Mouse (Mus musculus): Measurements from ENCODE around the gene Gm6370.
"Not testable (repeated sequence)": the region's sequence is repeated elsewhere in the genome, so short reads cannot be mapped to it uniquely, and the experiment has no call there.

Gm6370 gene

GRCm38 (mm10) chr5:146491063-146491462 lies at the start of gene Gm6370:
Gm6370 (plus strand) TSS chr5:146491363.
- CTCF ChIA-PET = not testable (repeated sequence)

DNA sequence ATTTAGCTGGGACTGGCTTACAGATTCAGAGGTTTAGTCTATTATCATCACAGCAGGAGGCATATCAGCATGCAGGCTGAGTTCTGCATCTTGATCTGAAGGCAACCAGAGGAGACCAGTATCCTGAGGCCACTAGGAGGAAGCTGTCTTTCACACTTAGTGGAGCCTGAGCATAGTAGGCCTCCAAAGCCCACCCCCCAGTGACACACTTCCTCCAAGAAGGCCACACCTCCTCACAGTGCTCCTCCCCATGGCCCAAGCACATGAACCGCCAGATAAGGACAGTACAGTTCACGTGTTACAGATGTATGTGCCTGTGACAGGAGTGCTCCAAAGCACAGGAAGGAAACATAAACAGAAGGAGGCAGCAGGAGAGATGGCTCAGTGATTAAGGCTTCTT lies 48.4 kb upstream of the Gm6370 start:
- CTCF ChIA-PET = no interaction called here

GRCm38 (mm10) chr5:146446633-146447032 lies 44.5 kb upstream of the Gm6370 start:
- CTCF ChIA-PET = no interaction called here

DNA sequence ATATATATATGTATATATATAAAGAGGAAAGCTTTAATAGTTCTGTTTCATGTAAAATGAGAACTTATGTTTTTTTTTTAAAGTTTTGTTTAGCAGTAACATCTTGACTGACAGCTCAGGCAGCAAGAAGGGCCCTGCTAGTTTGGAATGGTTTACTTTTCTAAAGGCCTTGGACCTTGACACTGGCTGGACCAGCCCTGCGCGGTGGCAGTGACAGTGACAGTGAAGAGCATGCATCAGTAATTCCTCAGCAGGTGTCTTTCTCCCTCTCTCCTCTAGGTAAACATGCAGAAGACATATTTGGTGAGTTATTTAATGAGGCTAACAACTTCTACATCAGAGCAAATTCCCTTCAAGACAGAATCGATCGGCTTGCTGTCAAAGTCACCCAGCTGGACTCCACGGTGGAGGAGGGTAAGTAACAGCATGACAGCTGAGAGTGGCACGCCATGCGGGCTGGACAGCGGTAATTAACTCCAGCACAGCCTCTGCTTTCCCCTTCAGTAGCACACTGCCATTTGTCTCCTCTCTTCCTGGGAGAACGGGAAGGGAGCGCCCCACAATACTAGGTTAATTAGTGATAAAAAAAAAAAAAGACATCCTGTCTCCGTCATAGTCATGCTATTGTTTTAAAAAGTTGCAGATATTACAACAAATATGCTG lies 39.4 kb upstream of the Gm6370 start:
- CTCF ChIA-PET = no interaction called here

- CTCF ChIA-PET = no interaction called here
These were observed 37.6 kb upstream of the Gm6370 start for GRCm38 (mm10) chr5:146453556-146453955.

- CTCF ChIA-PET = no interaction called here
These were observed 29.6 kb upstream of the Gm6370 start for GRCm38 (mm10) chr5:146461612-146462011.

DNA sequence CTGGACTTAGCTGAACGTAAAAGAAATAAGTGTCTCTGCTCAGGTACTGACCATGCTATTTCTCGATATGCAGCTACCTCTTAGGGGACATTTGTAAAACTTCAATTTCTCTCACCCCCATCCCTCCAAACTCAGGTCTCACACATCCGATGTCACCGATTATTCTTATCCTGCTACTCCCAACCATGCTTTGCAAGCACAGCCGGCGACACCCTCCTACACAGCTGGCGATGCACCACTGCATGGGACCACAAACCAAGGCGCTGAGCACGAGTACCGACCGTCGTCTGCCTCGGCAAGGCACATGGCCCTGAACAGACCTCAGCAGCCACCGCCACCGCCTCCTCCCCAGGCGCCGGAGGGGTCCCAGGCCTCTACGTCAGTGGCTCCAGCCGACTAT lies 24.5 kb upstream of the Gm6370 start:
- CTCF ChIA-PET = no interaction called here

GRCm38 (mm10) chr5:146468311-146468710 lies 22.9 kb upstream of the Gm6370 start:
- CTCF ChIA-PET = no interaction called here

DNA sequence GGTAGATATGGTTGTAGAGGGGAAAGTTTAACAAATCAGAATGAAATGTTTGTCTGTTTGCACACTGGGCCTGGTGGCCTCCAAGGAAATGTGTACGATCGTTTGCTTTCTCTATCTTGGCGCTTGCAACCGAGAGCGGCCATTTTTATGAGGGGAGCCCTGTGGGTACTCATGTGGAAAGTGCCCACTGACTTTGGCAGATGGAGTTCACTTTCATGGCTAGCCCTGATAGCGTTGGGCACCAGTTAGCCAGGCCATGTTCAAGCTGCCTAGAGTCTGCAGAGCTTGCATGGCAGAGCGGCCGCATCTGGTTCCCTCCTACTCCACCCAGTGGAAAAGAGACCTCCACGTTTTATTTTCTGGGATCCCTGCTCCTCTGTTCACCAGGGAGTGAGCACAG lies 20.3 kb upstream of the Gm6370 start:
- CTCF ChIA-PET = no interaction called here

- CTCF ChIA-PET = no interaction called here
These were observed 19.9 kb upstream of the Gm6370 start for GRCm38 (mm10) chr5:146471311-146471710.

GRCm38 (mm10) chr5:146471821-146472220 lies 19.3 kb upstream of the Gm6370 start:
- CTCF ChIA-PET = interaction anchor here (0.7 kb wide), 1 partner anchor 1163 kb away, joined by 6 read pairs; no protein-coding TSS in a partner anchor

DNA sequence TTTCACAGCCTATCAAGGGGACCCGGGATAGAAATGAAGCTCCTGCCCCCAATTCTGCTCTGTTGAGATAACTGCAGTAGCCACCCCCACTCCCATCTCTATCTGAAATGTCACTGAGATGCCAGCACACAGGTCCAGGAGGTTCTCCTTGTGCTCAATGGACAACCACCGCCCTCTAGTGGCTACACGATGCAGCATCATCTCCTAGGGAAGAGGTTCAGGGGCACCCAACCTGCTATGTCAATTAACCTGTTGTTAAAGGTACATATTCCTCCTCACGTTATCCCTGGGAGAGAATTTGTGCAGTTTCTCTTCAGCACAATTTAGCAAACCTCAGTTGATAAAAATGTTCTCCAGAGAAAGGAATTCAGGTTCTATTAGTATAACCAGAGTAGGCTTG lies 11.6 kb upstream of the Gm6370 start:
- CTCF ChIA-PET = not testable (repeated sequence)

GRCm38 (mm10) chr5:146481665-146482064 lies 9.5 kb upstream of the Gm6370 start, which contains the start of gene Gm6408:
Gm6408 (plus strand) TSS chr5:146481965.
- CTCF ChIA-PET = not testable (repeated sequence)

DNA sequence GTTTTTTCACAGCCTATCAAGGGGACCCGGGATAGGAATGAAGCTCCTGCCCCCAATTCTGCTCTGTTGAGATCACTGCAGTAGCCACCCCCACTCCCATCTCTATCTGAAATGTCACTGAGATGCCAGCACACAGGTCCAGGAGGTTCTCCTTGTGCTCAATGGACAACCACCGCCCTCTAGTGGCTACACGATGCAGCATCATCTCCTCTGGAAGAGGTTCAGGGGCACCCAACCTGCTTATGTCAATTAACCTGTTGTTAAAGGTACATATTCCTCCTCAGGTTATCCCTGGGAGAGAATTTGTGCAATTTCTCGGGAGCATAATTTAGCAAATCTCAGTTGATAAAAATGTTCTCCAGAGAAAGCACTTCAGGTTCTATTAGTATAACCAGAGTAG lies 2.2 kb upstream of the Gm6370 start:
- CTCF ChIA-PET = not testable (repeated sequence)

DNA sequence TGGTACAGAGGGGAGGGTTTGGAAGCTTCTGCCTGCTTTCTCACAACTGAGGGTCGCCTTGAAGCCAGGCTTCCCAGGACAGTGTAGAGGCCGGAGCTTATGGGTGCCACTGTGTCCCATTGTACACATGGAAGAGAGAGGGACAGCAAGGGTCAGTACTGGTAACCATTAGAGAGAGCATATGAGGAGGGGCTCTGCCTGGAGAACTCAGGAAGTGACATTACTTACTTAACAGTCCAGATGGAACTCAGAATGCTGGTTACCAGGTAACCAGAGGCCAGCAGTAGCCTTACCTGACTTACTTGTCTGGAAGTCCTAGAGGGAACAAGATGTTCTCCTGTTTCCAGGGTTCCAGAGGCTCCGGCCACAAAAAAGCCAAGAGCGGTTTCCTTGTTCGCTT lies 10.9 kb downstream of the Gm6370 start, which contains the start of gene 4930449I24Rik:
4930449I24Rik (plus strand) TSS at position 301 of the 400 bp plus-strand sequence.
- CTCF ChIA-PET = not testable (repeated sequence)

DNA sequence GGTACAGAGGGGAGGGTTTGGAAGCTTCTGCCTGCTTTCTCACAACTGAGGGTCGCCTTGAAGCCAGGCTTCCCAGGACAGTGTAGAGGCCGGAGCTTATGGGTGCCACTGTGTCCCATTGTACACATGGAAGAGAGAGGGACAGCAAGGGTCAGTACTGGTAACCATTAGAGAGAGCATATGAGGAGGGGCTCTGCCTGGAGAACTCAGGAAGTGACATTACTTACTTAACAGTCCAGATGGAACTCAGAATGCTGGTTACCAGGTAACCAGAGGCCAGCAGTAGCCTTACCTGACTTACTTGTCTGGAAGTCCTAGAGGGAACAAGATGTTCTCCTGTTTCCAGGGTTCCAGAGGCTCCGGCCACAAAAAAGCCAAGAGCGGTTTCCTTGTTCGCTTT lies 22.7 kb downstream of the Gm6370 start, which contains the start of gene Gm3402:
Gm3402 (plus strand) TSS at position 301 of the 400 bp plus-strand sequence.
- CTCF ChIA-PET = not testable (repeated sequence)

DNA sequence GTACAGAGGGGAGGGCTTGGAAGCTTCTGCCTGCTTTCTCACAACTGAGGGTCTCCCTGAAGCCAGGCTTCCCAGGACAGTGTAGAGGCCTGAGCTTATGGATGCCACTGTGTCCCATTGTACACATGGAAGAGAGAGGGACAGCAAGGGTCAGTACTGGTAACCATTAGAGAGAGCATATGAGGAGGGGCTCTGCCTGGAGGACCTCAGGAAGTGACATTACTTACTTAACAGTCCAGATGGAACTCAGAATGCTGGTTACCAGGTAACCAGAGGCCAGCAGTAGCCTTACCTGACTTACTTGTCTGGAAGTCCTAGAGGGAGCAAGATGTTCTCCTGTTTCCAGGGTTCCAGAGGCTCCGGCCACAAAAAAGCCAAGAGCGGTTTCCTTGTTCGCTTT lies 34.3 kb downstream of the Gm6370 start, which contains the start of gene Gm3404:
Gm3404 (plus strand) TSS at position 301 of the 400 bp plus-strand sequence.
- CTCF ChIA-PET = not testable (repeated sequence)

- CTCF ChIA-PET = not testable (repeated sequence)
These were observed 46.2 kb downstream of the Gm6370 start, which contains the start of gene Gm3409 for GRCm38 (mm10) chr5:146537347-146537746. Gm3409 (plus strand) TSS chr5:146537647.

Measured in spleen, embryonic (tissue).